Comparison of ENCODE assay signal across 16 mouse cellular contexts in genomic region chr10:116335328-116335727, GRCm38 (mm10).
"Had no signal": no experiment of that assay in that cellular context is flagged by ENCODE, and none has a peak within 500 bp of the region (broad histone marks: within the 10 kb centered on the region; RNA-seq: fewer than 3 reads in every experiment).

No protein-coding gene starts in this region.

- H3K9me3 ChIP-seq: liver, embryonic 13.5 days; midbrain, embryonic 12.5 days; midbrain, embryonic 15.5 days had no signal

- H3K36me3 ChIP-seq: liver, embryonic 13.5 days; midbrain, embryonic 12.5 days; midbrain, embryonic 15.5 days had no signal

- H3K27me3 ChIP-seq: liver, embryonic 13.5 days; midbrain, embryonic 12.5 days; midbrain, embryonic 15.5 days had no signal

- H3K4me3 ChIP-seq: layer of hippocampus, adult 2 months; left cerebral cortex, adult 2 months; liver, embryonic 13.5 days; midbrain, embryonic 12.5 days; midbrain, embryonic 15.5 days had no signal

- H3K4me1 ChIP-seq: liver, embryonic 13.5 days; midbrain, embryonic 12.5 days had no signal

- H3K27ac ChIP-seq: kidney, postnatal 0 days; layer of hippocampus, adult 2 months; left cerebral cortex, adult 2 months; liver, embryonic 13.5 days; midbrain, embryonic 12.5 days; midbrain, embryonic 15.5 days; stomach, postnatal 0 days had no signal

- ATAC-seq: midbrain, embryonic 15.5 days had no signal

- DNase-seq: kidney, adult 11 months; kidney, postnatal 25 days; layer of hippocampus, adult 9-11 months; layer of hippocampus, postnatal 36 days; liver, embryonic 13.5 days; lung, adult 2 months; lung, postnatal 14 days; lung, postnatal 4 days; thymus, adult 2 months; thymus, postnatal 25 days had no signal

- H3K4me2 ChIP-seq: liver, embryonic 13.5 days; midbrain, embryonic 12.5 days; midbrain, embryonic 15.5 days had no signal

- H3K9ac ChIP-seq: liver, embryonic 13.5 days; midbrain, embryonic 12.5 days; midbrain, embryonic 15.5 days had no signal
